Mouse (Mus musculus): ENCODE measurements around the gene Olfr1324.
"Not testable (repeated sequence)": the region's sequence is repeated elsewhere in the genome, so short reads cannot be mapped to it uniquely, and the experiment has no call there.

Gene Olfr1324

DNA sequence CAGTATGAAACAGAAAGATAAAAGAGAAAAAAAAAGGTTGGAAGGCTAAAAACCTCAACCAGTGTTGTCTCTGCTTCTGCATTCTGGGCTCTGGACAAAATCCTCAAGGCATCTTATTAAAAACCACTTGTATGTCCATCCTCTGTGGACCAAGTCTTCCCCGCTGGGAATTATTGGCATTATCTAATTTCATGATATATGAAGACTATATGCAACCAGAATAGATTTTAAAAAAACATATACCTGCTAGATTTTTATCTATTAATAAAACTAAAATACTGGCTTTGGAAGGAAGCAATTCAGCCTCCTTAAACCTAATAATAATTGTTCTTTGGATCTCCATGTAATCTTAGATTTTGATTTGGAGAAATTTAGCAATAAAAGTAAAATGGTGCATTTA, at the start of gene Olfr1324:
TSS of gene Olfr1324 (minus strand) at position 101 of the 400 bp plus-strand sequence.
- no peak for DNase-seq (ENCODE audit: low spot score in 2 of 2)

DNA sequence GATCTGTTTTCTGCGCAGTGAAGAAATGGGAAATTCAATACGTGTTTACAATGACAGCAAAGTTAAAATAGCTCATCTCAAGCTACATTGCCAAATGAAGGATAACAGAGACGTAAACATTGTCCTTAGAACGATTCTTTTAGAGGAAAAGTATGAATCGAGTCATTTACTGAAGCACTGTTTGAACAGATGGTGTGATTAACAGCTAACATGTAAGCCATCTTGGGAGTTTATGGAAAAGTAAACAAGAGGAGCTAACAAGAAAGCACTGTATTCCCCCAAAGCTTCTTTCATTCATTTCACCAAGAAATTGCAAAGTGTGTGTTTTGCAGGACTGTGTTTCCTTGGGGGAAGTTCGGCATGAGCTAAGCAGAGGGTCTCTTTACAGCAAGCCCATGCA, 42.0 kb upstream of the Olfr1324 start:
- DNase-seq (ENCODE audit: low spot score in 2 of 2): not testable (repeated sequence)

DNA sequence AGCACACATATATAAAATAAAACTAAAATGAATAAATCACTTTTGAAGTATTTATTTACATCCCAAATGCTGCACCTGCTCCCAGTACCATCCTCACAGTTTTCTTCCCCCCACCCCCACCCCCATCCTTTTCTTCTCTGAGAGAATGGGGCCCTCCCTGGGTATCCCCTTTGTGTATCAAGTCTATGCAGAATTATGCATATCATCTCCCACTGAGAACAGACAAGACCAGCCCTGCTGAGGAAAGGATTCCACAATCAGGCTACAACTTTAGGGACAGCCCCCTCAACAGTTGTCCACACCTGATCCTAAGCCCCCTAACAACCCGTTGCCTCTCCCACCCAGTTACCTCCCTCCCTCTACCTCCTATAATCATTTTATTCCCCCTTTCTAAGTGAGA, 27.8 kb upstream of the Olfr1324 start:
- DNase-seq (ENCODE audit: low spot score in 2 of 2): no peak

DNA sequence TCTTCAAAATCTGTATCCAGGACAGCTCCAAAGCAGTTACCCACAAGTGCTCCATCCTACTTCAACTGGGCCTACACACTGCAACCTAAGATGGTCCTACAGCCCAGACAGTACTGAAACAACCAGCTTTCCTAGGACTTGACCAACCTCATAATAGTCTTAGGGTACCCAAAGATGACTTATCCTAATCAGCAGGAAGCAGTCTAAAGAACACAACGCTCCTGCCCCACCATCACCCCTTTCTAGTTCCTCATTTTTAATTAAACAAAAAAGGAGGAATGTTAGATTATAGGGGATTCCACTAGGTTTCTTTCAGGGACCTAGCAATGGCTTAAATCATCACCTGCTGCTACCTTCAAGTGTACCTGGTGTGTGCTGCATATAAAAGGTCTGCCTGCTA, 15.1 kb upstream of the Olfr1324 start:
- DNase-seq (ENCODE audit: low spot score in 2 of 2): no peak

DNA sequence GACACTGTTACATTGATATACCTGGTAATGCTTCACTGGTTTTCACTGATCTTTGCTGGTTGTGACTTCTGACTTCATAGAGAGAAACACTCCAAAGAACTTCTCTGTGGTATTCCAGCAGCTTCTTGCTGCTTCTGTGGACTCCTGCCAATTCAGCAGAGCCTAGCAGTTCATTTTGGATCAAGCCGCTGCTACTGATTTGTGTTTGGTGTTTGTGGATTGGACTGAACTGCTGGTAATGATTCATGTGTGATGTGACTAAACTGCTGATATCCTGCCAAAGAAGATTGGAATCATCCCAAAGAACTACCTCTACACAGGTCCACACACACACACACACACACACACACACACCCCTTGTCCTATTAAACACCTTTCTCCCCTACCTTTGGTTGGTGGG, 14.4 kb upstream of the Olfr1324 start:
- DNase-seq (ENCODE audit: low spot score in 2 of 2): no peak

DNA sequence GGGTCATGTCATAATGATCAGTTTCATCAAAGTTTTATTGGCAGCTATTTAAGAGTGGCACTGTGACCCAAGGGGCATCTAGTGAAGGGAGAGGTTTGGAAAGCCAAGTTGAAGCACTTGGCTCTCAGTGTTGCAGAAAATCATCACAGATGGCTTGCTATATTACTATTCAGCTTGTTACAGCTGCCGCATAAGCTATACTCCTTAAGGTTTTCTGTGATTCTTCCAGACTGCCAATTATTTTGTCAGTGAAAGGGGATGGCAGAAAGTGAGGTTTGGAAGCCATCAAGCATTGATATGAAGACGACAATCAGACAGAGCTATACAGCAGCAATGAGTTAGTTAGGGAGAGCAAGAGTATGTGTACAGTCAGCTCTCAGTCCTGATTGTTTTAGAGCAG, 4.2 kb upstream of the Olfr1324 start:
- DNase-seq (ENCODE audit: low spot score in 2 of 2): no peak

DNA sequence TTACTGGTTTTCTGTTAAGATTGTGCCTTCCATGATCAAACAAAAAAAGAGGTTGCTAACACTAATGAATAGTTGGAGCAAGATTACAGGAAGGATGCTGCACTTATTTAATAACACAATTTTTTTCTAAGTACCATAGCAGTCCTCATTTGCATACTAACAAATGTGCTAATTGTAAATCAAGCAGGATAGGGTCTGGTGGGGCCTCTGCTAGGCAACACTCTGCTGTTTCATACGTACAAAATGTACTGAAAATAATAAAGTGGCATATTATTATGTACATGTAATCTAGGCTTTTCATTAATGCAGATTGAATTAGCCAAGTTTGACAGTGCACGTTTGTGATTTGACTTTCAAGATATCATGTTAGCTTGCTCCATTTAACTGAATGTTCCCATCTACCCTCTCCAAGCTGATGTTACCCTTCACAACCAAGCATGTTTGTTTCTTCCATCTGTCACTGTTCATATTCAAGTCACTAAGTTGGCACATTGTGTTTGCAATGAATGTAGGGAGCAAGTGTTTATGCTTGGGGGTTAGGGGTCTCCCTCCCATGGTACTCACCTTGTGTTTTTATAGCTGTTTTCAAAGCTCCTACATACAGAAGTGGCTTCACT, 478 bp downstream of the Olfr1324 start:
- DNase-seq (ENCODE audit: low spot score in 2 of 2): no peak

DNA sequence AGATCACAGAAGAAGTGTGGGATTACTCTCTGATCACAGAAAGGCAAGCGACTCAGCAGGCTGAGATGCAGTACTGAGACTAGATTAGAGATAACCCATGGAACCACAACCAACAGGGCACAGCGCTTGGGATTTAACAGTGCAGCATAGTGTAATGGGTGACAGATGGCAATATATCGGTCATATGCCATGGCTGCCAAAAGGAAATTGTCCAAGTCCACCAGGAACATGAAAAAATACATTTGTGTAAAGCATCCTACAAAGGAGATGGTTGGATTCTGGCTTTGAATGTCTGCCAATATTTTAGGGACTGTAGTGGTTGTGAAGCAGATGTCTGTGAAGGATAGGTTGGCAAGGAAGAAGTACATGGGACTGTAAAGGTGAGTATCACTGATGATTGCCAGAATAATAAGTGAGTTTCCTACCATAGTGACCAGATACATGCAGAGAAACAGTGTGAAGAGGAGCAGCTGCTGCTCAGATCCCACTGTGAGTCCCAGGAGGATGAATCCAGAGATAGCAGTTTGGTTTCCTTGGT, 2.3 kb downstream of the Olfr1324 start:
- no peak for DNase-seq (ENCODE audit: low spot score in 2 of 2)

DNA sequence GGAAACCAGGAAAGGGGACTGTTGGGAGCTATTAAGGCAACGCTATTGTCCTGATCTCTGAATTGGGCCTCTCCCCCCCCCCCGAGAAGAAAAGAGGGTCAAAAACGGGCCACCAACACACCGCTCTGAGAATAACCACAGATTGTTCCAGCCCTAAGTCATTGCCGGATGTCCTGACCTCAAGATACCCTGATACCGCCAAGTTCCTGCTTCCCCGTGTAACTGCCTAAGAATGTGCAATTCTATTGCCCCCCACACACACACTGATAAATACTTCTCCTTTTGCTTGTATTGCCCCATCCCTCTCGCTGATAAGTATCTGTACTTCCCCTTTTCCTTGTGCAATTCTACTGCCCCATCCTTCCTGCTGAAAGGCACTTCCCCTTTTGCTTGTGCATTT, 17.9 kb downstream of the Olfr1324 start:
- not testable (repeated sequence) for DNase-seq (ENCODE audit: low spot score in 2 of 2)

DNA sequence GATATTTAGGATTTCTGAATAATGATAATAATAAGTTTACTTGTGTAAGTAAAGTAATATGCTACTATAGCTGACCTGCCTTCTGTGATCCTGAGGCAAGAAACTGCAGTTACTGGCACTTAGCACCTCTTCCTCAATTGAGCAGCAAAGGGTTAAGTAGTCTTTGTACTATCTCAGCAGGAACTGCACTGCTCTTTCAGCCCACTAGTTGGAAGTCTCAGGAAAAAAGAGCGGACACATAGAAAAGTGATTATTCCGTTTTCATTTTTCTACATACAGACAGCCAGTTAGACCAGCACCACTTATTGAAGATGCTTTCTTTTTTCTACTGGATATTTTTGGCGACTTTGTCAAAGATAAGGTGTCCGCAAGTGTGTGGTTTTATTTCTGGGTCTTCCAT, 37.7 kb downstream of the Olfr1324 start:
- not testable (repeated sequence) for DNase-seq (ENCODE audit: low spot score in 2 of 2)

DNA sequence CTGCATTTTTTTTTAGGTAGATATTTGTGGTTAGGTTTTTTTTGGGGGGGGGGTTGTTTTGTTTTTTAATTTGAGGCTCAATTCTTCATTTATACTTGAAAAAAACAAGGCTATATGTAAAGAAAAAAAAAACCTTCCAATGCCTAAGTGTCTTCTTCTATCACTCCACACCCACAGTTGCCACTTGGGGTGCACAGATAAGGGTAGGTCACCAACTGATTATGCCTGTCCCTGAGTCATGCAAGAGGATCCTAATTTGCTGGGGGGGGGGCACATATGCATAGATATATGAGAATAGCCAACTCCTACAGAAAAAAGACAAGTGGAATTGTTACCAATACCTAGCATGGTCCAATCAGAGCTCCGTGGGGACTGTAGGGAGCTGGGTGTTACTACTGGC, 53.3 kb downstream of the Olfr1324 start:
- no peak for DNase-seq (ENCODE audit: low spot score in 2 of 2)

Data from urinary bladder, postnatal 4 days (tissue).